Mouse (Mus musculus) ES-E14 (cell line): ENCODE data around the gene Susd5.

Experiments
- HCFC1 ChIP-seq: IDR thresholded peaks from 2 replicates; pipeline ENCODE4 v1.6.1; 2012; ENCODE audit warnings: low read length, inconsistent platforms, borderline replicate concordance; ENCODE audit not compliant: insufficient read depth
- MAFK ChIP-seq: IDR thresholded peaks from 2 replicates; pipeline ENCODE4 v1.6.1; 2014; ENCODE audit warnings: mild to moderate bottlenecking, low read depth, low read length, inconsistent platforms; ENCODE audit not compliant: insufficient read depth
- ZC3H11A ChIP-seq: IDR thresholded peaks from 2 replicates; pipeline ENCODE4 v1.6.1; 2012; ENCODE audit warnings: low read depth, mild to moderate bottlenecking, inconsistent platforms, low read length, borderline replicate concordance

- no peak for TF ChIP-seq HCFC1
- TF ChIP-seq MAFK = no peak
- no peak for TF ChIP-seq ZC3H11A
These were observed 29.5 kb downstream of the Susd5 start for GRCm38 (mm10) chr9:114086422-114086821.
